Mouse (Mus musculus) kidney, adult 2 months (tissue): ENCODE results near the gene Pcnp.

Experiments
- CTCF ChIP-seq: fragments of 200-500 bp; conservative IDR thresholded peaks from 2 replicates; pipeline ENCODE4 v1.5.1; 2011; ENCODE audit warnings: low read depth, mild to moderate bottlenecking, control low read depth, low read length, moderate library complexity, mixed read lengths; ENCODE audit not compliant: insufficient read depth, insufficient read length
- POLR2A ChIP-seq: fragments of 200-500 bp; IDR thresholded peaks from one replicate; pipeline ENCODE4 v1.6.1; 2011; ENCODE audit warnings: low read depth, low read length, control low read depth

GRCm38 (mm10) chr16:56028722-56029551, 602 bp downstream of the Pcnp start:
- no peak for TF ChIP-seq CTCF
- TF ChIP-seq POLR2A: no peak
